Mouse (Mus musculus) liver, postnatal 0 days (tissue): ENCODE results near the gene Camk1.

Source experiments
- CTCF ChIP-seq: sonication (generic); IDR thresholded peaks from 2 replicates; pipeline ENCODE4 v1.5.1; 2016; ENCODE audit warnings: antibody characterized with exemption, low read depth
- EP300 ChIP-seq: IDR thresholded peaks from 2 replicates; pipeline ENCODE4 v1.6.1; 2016; ENCODE audit warnings: antibody characterized with exemption, low read depth, mild to moderate bottlenecking

GRCm38 (mm10) chr6:113330547-113330946 lies 13.2 kb downstream of the Camk1 start:
- TF ChIP-seq EP300 = no peak
- no peak for TF ChIP-seq CTCF
